Mouse (Mus musculus): ENCODE results near the gene Zfp87.
A peak's percentile ranks its signal among the peaks of the same experiment; 100 is the strongest.

Gene Zfp87

GRCm38 (mm10) chr13:67525753-67526410 is at the start of gene Zfp87, which contains the start of gene Gm26965:
Gene Zfp87 (minus strand): TSS chr13:67526177.
Gene Gm26965 (minus strand): TSS chr13:67526151.
- DNase-seq (ENCODE audit: low read depth, low spot score) = peak; percentile 92

DNA sequence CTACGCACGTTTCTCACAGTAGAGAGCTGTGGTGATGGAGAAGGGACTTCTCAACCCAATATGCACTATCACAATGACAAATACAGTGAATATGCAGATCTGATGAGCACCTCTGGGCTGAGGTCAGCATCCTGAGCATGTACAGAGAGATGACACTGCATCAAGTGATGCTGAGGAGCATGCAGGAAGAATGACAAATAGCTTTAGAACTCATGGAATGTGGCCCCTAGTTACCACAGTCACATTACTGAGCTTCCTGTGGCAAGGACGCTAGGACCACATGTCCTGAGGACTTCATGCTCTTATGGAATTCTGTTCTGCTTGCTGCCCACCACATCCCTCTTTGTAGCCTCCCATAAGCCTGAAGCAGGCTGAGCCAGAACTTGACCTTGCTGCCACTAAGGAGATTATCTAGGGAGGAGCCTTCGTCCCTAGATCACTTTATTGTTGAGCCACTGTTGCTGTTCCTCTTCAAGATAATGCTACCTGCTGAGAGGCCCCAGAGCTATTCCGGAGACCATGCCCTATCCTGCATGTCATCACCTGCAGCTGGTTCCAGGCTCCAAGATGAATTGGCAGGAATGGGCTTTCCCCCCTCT is 46.7 kb upstream of the Zfp87 start:
- DNase-seq (ENCODE audit: low read depth, low spot score) = no peak

DNA sequence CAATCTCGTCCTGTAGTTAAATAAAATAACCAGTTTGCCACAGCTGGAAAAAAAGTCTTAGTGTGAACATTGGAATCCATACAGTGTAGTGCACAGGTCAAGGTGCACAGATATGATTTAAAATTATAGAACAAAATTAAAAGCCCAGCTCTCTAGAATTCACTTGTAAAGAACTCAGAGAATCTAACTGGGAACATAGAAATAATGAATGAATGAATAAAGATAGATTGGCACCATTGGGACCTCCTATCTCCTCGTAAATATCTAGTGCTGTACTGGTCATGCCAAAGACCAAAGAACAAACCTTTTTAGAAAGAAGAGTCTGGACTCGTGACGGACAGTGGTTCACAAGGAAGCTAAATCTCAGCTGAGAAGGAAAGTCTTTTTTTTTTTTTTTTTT is 27.8 kb upstream of the Zfp87 start, which contains the start of gene Zfp748:
Gene Zfp748 (minus strand): TSS at position 101 of the 400 bp plus-strand sequence.
- no peak for DNase-seq (ENCODE audit: low read depth, low spot score)

DNA sequence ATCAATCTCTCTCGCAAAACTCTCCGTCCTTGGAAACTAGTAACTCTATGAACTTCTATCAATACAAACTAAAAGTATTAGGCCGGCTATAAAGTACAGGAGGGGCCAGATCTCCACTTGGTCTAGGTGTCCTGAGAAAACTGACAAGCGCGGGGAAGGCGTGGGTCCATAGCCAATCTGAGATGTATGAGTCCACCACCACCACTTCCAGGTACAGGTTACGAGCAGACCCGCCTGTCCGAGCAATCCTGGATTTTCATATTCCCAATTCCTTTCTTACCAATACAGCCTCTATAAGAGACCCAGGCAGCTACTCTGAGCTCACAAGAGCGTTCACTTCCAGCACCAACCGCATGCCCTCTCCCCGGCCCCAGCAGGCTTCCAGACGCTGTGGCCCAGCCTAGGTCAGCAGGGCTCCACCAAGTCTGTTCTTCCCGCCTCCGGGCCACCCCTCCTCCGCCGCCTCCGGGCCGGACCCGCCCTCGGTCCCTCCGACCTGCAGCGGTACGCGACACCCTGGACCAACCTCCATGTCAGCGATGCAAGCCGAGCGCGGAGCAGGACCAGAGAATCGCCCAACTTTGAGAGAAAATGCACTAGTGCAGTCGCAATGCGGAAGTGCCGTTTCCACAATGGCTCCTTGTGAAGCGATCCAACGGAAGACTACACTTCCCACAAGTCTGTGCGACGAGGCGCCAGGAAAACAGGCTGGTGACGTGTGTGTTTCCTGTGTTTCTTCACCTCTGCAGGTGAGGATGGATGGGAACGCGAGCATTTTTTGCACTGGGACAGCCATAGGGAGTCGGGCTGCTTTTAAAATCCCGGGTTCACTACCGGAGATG is 26.7 kb upstream of the Zfp87 start:
- peak; percentile 89 for DNase-seq (ENCODE audit: low read depth, low spot score)

GRCm38 (mm10) chr13:67545941-67546340 is 20.0 kb upstream of the Zfp87 start:
- DNase-seq (ENCODE audit: low read depth, low spot score) = no peak

DNA sequence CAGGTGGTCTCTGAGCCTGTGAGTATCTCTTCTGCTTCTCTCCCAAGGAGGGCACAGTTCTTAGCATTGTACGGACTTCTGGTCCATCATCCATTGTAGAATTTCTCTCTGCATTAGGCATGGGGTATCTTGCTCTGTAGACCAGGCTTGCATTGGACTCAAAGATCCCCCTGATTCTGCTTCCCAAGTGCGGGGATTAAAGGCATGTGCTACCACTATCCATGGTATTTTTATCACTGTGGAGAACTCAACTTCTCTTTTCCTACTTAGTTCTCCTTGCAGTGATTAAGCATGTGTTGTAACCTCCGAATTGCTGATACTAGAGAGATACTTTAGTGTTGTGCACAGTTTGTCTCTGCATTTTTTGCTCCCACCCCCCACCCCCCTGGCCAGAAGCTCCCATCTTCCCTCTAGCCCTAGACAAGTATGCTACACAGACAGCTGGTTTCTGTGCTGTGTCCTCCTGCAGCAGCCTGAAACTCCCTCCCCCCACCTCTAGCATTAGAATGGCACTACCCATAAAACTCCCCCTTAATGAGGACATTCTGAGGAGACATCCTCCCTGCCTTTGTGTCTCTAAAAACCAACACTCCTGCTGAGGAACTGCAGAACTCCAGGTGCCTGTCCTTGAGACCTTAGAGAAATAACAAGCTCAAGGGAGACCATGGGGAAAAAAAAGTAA is 1.2 kb upstream of the Zfp87 start:
- DNase-seq (ENCODE audit: low read depth, low spot score) = no peak

DNA sequence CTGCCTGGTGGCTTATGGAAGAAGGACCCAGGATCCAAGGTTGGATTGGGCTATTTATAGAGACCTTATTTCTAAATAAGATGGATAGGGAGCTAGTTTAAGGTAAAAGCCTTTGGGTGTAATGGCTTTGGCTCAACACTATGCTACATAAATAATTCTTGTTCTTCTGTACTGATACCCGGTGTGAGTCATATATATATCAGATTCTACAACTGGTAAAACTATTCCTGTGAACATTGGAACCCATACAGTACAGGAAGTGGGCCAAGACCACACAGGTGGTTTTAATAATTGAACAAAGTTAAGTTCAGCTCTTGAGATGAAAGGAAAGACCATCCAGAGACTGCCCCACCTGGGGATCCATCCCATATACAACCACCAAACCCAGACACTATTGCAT is 25.1 kb downstream of the Zfp87 start:
- DNase-seq (ENCODE audit: low read depth, low spot score) = no peak

DNA sequence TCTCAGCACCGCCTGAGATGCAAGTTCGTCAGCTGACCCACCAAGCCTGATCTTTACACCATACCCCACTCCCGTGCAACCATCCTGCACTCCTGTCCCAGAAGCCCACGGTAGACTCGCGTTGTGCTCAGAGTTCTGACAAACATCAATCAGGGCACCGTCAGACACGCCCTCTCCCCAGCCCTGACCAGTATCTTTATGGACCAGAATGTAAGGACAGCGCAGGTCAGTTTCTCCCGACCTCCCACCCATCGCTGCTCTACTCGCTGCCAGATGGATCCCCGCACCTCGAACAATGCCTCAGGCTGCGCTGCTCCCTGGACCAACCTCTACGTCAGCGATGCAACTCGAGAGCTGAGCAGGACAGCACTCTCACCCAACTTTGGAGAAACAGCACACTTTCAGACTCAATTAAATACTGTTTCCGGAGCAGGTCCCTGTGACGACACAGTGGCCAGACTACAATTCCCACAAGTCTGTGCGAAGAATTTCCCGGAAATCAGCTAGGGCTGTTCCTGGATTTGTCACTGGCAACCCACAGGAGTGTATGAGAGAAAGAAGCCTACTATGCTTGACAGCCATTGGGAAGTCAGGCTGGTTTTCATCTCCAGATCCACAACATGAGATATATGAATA is 25.8 kb downstream of the Zfp87 start, which contains the start of gene Zfp58:
Gene Zfp58 (minus strand): TSS at position 472 of the 636 bp plus-strand sequence.
- peak; percentile 85 for DNase-seq (ENCODE audit: low read depth, low spot score)

DNA sequence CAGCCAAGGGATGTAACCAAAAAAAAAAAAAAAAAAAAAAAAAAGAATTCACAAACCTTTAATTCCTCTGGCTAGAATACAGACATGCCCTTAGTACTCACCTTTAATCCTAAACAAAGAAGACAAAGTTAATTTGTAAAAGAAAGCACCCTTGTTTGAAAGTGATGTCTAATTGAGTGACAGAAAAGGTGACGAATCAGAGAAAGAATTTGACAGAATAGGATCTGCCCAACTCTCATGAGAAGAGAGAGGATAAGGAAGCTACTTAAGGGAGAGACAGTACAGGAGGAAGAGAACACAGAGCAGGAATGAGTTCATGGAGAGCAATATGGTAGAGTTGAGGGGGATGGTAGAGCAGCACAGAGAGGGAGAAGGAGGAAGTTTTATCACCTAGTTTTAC is 30.3 kb downstream of the Zfp87 start:
- no peak for DNase-seq (ENCODE audit: low read depth, low spot score)

- DNase-seq (ENCODE audit: low read depth, low spot score) = no peak
Observed at GRCm38 (mm10) chr13:67484424-67484811, 41.6 kb downstream of the Zfp87 start.

GRCm38 (mm10) chr13:67483625-67484423 is 42.2 kb downstream of the Zfp87 start, which contains the start of gene Zfp874b:
Gene Zfp874b (minus strand): TSS chr13:67484258.
- peak; percentile 80 for DNase-seq (ENCODE audit: low read depth, low spot score)

DNA sequence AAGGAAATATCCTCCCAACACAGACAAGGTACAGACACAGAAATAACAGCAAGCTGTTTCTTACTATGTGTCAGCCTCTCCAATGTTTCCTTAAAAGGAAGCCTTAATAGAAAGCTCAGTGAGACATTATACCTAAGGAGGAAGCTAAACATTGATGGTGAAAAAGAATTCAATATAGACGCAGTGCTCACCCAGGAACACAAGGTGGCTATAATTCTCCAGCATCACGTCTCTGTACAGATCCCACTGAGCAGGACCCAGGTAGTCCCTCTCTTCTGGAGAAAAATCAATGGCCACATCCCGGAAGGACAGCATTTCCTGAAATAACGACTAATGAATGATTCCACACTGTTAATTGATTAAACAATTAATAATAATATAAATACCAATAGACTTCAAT is 44.4 kb downstream of the Zfp87 start:
- no peak for DNase-seq (ENCODE audit: low read depth, low spot score)

DNA sequence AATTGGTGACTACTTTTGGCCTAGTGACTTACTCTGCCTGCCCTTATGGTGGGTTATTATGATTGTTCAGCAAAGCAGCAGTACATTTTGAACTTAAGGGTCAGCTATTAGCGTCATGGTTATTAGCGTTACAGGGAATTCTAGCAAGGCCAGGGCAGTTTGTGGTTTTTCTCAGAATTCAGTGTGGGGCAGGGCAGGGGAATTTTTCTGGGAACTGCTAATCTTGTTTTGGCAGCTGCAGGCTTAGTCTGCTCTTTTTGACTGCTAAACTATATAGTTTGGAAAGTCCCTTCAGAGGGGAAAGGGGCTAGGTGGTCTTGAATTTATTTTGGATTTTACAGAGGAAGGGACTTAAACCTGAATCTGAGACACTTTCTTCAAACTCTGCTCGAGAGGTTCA is 56.7 kb downstream of the Zfp87 start:
- no peak for DNase-seq (ENCODE audit: low read depth, low spot score)
